Mouse (Mus musculus) mammary gland, adult 2 months (tissue): Measurements from ENCODE around the gene Nkx1-2. TPM values are rescaled to one million over a fixed set of nuclear protein-coding genes. Genes with fewer than 3 reads are reported as not detected.

Experiments
- polyA plus RNA-seq: library from polyadenylated mRNA; depleted of rRNA; stranded (reverse); fragments of >200 nt; gene quantifications from 2 replicates; pipeline ENCODE4 v1.2.3, GENCODE M21; 2012; ENCODE audit warnings: low replicate concordance; rRNA removed

Gene Nkx1-2
- 0.10 TPM in 1 of 2 replicates, not detected in the other for polyA plus RNA-seq

GRCm38 (mm10) chr7:132599071-132599975 is at the start of gene Nkx1-2:
Gene Nkx1-2 (minus strand): TSS chr7:132599637.

GRCm38 (mm10) chr7:132610468-132611318 is 11.3 kb upstream of the Nkx1-2 start, which contains the start of gene Lhpp:
Gene Lhpp (plus strand): TSS chr7:132610638.

DNA sequence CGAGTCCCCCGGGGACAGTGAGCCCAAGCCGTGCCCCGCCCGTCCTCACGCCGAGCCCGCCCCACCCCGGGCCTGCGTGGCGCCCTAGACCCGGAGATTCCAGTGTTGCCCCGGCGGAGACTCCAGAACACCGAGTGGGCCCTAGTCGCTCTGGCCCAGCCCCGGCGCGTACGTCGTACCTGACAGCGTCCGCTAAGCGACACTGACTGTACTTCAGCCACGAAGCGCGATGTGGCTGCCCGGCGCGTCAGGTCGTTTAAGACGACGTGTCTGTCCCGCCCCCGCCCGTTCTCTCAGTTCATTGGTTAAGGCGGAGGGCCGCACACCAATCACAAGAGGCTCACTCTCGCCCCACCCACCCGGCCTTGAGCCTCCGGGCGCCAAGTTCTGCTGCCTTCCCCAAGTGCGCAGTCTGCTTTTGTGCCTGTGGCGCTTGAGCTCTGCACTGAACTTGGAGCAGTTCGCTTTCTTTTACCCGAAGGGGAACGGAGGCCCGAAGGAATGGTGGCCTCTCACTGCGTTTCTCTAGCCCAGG is 23.3 kb downstream of the Nkx1-2 start, which contains the start of gene Oat:
Oat (minus strand) TSS at position 283 of the 535 bp plus-strand sequence.

Other genes starting within 250 kb of the Nkx1-2 start
- 62.2 and 113 TPM in 2 replicates for gene Oat, start 23.2 kb downstream of the Nkx1-2 start, polyA plus RNA-seq
- 15.2 and 24.8 TPM in 2 replicates for gene Lhpp, start 11.0 kb upstream of the Nkx1-2 start, polyA plus RNA-seq
- 56.1 and 82.8 TPM in 2 replicates for gene Fam53b, start 214.2 kb upstream of the Nkx1-2 start, polyA plus RNA-seq